Mouse (Mus musculus): Measurements from ENCODE around the gene Tmprss3. TPM values are rescaled to one million over a fixed set of nuclear protein-coding genes. Genes with fewer than 3 reads are reported as not detected.

The Tmprss3 gene
- 0.11 TPM in 1 of 2 replicates, not detected in the other for polyA plus RNA-seq (2014; fragmentation: Nextera tagmentation; extraction: Ambion mirVana)

DNA sequence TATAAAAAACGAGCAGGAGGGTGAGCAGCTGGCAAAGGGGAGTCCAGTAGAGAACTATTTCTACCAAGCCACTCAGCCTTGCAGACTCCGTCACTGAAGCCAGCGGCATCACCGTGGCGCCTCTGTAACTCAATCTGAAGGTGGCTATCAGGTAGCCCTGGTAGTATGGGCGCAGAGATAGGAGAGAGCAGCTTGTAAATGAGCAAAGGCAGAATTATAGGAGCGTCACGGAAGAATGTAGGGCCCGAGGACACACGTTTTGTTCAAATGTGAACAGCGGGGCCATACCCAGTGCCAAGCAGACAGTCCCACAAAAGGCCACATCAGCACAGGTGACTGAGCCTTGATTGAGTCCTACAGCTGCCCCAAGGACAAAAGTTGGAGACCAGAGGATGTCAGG, at the start of gene Tmprss3:
TSS of gene Tmprss3 (minus strand) at position 101 of the 400 bp plus-strand sequence.
- no peak within 1 kb of the TSS for H3K4me3 ChIP-seq (replicated peaks; ENCODE audit: low read length)
- no peak within 1 kb of the TSS for H3K4me2 ChIP-seq (replicated peaks)
- ATAC-seq (ENCODE audit: low FRiP score), result no peak
- no peaks in the 10 kb centered on the region for H3K36me3 ChIP-seq (replicated peaks; ENCODE audit: control insufficient read depth, insufficient read depth)
- no peaks in the 10 kb centered on the region for H3K9me3 ChIP-seq (ENCODE audit: control insufficient read depth, low read length)
- WGBS, result 83% methylated on average over 11 of the region's 11 CpGs
- H3K9ac ChIP-seq, result no peak within 1 kb of the TSS
- no peak within 1 kb of the TSS for H3K27ac ChIP-seq
- no peaks in the 10 kb centered on the region for H3K27me3 ChIP-seq (ENCODE audit: control insufficient read depth, insufficient read depth, low read length)
- no peak for DNase-seq (ENCODE audit: low spot score)
- no peaks in the 10 kb centered on the region for H3K4me1 ChIP-seq (replicated peaks; ENCODE audit: control insufficient read depth, insufficient read depth, low read length)

DNA sequence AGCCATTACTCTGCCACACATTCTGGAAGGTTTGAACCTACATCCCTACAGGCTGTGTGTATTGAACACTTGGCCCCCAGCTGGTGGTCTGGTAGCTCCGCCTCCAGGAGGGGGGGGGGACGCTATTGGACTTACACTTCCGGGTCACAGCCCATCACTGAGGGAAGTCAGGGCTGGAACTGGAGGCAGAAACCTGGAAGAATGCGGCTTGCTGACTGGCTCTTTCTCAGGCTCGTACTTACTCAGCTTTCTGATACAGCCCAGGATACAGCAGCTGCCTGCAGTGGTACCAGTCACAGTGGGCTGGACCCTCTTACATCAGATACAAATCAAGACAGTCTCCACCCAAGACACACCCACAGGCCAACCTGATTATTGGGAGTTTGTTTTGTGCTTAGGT, 48.4 kb upstream of the Tmprss3 start:
- Histone ChIP-seq H3K4me2 (replicated peaks) (no peak overlapping the region), H3K9me3 (ENCODE audit: control insufficient read depth, low read length) (no peaks in the 10 kb centered on the region), H3K9ac (no peak overlapping the region), H3K4me3 (replicated peaks; ENCODE audit: low read length) (no peak overlapping the region), H3K27ac (no peak overlapping the region), H3K27me3 (ENCODE audit: control insufficient read depth, insufficient read depth, low read length) (no peaks in the 10 kb centered on the region), H3K36me3 (replicated peaks; ENCODE audit: control insufficient read depth, insufficient read depth) (no peaks in the 10 kb centered on the region), H3K4me1 (replicated peaks; ENCODE audit: control insufficient read depth, insufficient read depth, low read length) (no peaks in the 10 kb centered on the region)
- WGBS, result 34% methylated on average over 5 of the region's 5 CpGs
- ATAC-seq (ENCODE audit: low FRiP score) (no peak), DNase-seq (ENCODE audit: low spot score) (no peak)

DNA sequence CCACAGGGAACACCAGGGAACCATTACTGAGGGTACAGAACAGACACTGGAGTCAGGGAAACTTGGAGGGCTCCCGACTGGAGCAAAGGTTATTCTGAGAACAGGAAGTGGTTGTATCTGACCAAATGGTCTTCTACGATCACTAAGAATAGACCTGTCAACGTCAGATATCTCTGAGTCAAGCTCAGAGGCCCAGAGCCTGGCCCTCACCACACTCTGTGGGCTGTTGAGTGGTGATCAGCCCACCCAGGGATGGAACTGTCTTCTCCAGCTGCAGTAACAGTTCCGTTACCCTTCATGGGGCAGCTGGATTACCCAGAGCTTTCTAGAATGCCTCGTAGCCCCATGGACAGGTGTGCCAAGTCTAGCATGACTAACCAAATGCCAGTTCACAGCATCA, 46.5 kb upstream of the Tmprss3 start:
- H3K36me3 ChIP-seq (replicated peaks; ENCODE audit: control insufficient read depth, insufficient read depth), result no peaks in the 10 kb centered on the region
- no peak overlapping the region for H3K4me3 ChIP-seq (replicated peaks; ENCODE audit: low read length)
- no peaks in the 10 kb centered on the region for H3K9me3 ChIP-seq (ENCODE audit: control insufficient read depth, low read length)
- H3K4me2 ChIP-seq (replicated peaks), result no peak overlapping the region
- H3K4me1 ChIP-seq (replicated peaks; ENCODE audit: control insufficient read depth, insufficient read depth, low read length), result no peaks in the 10 kb centered on the region
- no peak overlapping the region for H3K9ac ChIP-seq
- H3K27me3 ChIP-seq (ENCODE audit: control insufficient read depth, insufficient read depth, low read length), result no peaks in the 10 kb centered on the region
- 85% methylated on average over 5 of the region's 5 CpGs for WGBS
- ATAC-seq (ENCODE audit: low FRiP score) (no peak), DNase-seq (ENCODE audit: low spot score) (no peak)
- H3K27ac ChIP-seq, result no peak overlapping the region

DNA sequence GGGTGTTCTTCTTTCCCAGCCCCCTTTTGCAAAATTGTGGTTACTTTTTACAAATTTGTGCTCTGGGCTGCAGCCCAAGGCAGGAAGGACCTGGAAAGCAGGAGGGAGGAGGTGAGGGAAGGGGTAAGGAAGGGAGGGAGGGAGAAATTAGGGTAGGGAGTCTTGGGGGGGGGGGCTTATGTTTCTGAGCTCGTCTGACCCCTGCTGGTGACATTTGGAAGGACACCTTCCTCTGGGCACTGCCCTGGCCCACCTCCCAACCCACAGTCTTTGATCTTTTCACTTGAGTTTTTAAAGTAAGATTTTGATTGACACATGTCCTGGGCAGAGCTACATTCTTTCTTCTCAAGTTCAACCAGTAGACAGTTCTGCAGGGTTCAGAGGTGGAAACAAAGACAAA, 44.0 kb upstream of the Tmprss3 start:
- no peaks in the 10 kb centered on the region for H3K27me3 ChIP-seq (ENCODE audit: control insufficient read depth, insufficient read depth, low read length)
- DNase-seq (ENCODE audit: low spot score) (no peak), ATAC-seq (ENCODE audit: low FRiP score) (no peak)
- no peaks in the 10 kb centered on the region for H3K4me1 ChIP-seq (replicated peaks; ENCODE audit: control insufficient read depth, insufficient read depth, low read length)
- no peaks in the 10 kb centered on the region for H3K9me3 ChIP-seq (ENCODE audit: control insufficient read depth, low read length)
- H3K27ac ChIP-seq, result no peak overlapping the region
- no peaks in the 10 kb centered on the region for H3K36me3 ChIP-seq (replicated peaks; ENCODE audit: control insufficient read depth, insufficient read depth)
- H3K4me3 ChIP-seq (replicated peaks; ENCODE audit: low read length), result no peak overlapping the region
- WGBS, result 0% methylated on average over 1 of the region's 1 CpGs
- H3K4me2 ChIP-seq (replicated peaks), result no peak overlapping the region
- no peak overlapping the region for H3K9ac ChIP-seq

DNA sequence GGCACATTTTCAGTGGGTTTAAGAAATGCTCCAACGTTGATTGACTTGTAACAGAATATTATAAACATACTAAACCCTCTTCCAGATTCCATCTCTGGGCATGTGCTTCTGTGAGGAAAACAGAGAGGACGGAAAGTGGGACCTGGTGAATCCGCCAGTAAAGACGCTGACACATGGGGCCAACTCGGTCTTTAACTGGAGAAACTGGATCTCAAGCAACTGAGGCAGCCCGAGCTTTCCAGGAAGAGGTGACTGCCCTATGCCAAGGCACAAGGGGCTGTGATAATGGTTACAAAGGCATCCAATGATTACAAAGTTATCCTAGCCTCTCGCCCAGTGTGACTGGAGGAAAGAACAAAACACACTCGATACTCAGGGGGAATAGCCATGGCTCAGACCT, 42.4 kb upstream of the Tmprss3 start:
- no peak for ATAC-seq (ENCODE audit: low FRiP score)
- H3K4me1 ChIP-seq (replicated peaks; ENCODE audit: control insufficient read depth, insufficient read depth, low read length), result no peaks in the 10 kb centered on the region
- DNase-seq (ENCODE audit: low spot score), result no peak

DNA sequence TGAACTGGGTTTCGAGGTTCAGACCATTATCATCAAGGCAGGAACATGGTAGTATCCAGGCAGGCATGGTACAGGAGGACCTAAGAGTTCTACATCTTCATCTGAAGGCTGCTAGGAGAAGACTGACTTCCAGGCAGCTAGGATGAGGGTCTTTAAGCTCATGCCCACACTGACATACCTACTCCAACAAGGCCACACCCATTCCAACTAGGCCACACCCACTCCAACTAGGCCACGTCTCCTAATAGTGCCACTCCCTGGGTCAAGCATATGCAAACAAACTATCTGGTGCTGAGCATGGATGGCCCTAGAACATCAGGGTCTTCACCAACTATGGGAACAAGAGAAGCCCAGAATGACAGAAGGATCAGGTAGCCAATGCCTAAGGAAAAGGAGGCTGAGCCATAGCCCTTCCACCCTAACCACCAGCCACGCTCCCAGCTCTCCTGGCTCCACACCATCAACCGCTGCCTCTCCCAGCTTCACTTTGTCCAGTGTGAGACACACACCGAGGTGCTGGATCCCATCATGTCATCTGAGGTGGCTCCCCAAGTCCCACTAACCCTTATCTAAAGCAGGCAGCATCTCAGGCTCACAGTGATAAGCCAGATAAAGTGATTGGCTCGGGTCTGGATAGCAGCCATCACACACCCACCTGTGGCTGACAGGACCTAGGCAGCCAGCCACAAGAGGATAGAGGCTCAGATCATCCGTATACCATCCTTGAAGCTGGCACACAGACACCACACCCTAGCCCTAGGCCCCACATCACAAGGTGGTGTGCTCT, 39.6 kb upstream of the Tmprss3 start:
- Histone ChIP-seq H3K4me1 (replicated peaks; ENCODE audit: control insufficient read depth, insufficient read depth, low read length) (no peaks in the 10 kb centered on the region), H3K4me2 (replicated peaks) (no peak overlapping the region), H3K4me3 (replicated peaks; ENCODE audit: low read length) (no peak overlapping the region), H3K27me3 (ENCODE audit: control insufficient read depth, insufficient read depth, low read length) (no peaks in the 10 kb centered on the region), H3K36me3 (replicated peaks; ENCODE audit: control insufficient read depth, insufficient read depth) (no peaks in the 10 kb centered on the region), H3K9me3 (ENCODE audit: control insufficient read depth, low read length) (no peaks in the 10 kb centered on the region), H3K9ac (no peak overlapping the region), H3K27ac (no peak overlapping the region)
- ATAC-seq (ENCODE audit: low FRiP score) (no peak), DNase-seq (ENCODE audit: low spot score) (no peak)
- 83% methylated on average over 7 of the region's 7 CpGs for whole genome bisulfite sequencing

More for the DNA sequence above, 42.4 kb upstream of the Tmprss3 start:
- Histone ChIP-seq H3K27me3 (ENCODE audit: control insufficient read depth, insufficient read depth, low read length) (no peaks in the 10 kb centered on the region), H3K4me3 (replicated peaks; ENCODE audit: low read length) (no peak overlapping the region), H3K27ac (no peak overlapping the region), H3K36me3 (replicated peaks; ENCODE audit: control insufficient read depth, insufficient read depth) (no peaks in the 10 kb centered on the region), H3K4me2 (replicated peaks) (no peak overlapping the region), H3K9ac (no peak overlapping the region), H3K9me3 (ENCODE audit: control insufficient read depth, low read length) (no peaks in the 10 kb centered on the region)
- WGBS, result 89% methylated on average over 8 of the region's 8 CpGs

DNA sequence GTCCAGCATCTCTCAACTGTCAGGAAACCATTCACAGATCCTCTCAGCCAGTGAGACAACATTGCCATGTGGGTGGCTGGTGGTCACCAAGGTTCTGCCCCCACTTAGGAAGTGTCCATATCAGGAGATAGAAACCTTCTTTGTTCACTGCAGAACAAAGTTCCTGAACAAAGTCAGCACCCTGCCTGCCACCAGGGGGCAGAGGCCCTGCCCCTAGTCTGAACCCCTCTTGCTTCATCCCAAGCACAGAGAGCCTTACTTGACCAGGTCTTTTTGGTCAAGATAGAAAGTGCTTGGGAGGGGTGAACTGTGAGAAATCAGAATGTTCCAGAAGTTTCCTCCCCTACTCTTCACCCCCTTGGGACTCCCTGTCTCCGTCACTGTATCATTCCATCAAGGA, 37.1 kb upstream of the Tmprss3 start:
- Histone ChIP-seq H3K9me3 (ENCODE audit: control insufficient read depth, low read length) (no peaks in the 10 kb centered on the region), H3K27ac (no peak overlapping the region), H3K27me3 (ENCODE audit: control insufficient read depth, insufficient read depth, low read length) (no peaks in the 10 kb centered on the region), H3K4me2 (replicated peaks) (no peak overlapping the region), H3K4me1 (replicated peaks; ENCODE audit: control insufficient read depth, insufficient read depth, low read length) (no peaks in the 10 kb centered on the region), H3K9ac (no peak overlapping the region), H3K4me3 (replicated peaks; ENCODE audit: low read length) (no peak overlapping the region), H3K36me3 (replicated peaks; ENCODE audit: control insufficient read depth, insufficient read depth) (no peaks in the 10 kb centered on the region)
- ATAC-seq (ENCODE audit: low FRiP score) (no peak), DNase-seq (ENCODE audit: low spot score) (no peak)
- 97% methylated on average over 1 of the region's 1 CpGs for WGBS

DNA sequence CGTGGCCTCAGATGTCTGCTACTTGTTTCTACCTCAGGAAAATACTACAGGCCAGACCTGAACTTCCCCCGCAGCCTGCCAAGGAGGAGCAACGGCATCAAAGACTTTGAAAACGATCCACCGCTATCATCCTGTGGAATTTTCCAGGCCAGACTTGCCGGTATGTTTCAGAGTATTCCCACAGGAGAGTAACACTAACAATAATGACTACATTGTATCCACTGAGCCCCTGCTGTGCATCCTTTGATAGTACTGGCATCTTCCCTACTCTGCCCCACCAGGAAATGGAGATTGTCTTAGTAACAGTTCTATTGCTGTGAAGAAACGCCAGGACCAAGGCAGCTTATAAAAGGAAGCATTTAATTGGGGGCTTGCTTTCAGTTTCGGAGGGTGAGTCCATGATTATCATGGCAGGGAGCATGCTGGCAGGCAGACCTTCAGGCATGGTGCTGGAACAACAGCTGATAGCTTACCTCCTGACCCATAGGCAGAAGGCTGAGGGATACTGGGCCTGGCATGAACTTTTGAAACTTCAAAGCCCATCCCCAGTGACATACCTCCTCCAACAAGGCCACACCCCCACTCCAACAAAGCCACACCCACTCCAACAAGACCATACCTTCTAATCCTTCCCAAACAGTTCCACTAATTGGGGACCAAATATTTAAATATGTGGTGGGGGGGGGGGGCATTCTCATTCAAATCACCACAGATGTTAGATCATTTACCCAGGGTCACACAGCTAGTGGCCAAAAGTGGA, 33.7 kb upstream of the Tmprss3 start:
- ATAC-seq (ENCODE audit: low FRiP score) (no peak), DNase-seq (ENCODE audit: low spot score) (no peak)
- Histone ChIP-seq H3K9ac (no peak overlapping the region), H3K4me1 (replicated peaks; ENCODE audit: control insufficient read depth, insufficient read depth, low read length) (no peaks in the 10 kb centered on the region), H3K36me3 (replicated peaks; ENCODE audit: control insufficient read depth, insufficient read depth) (no peaks in the 10 kb centered on the region), H3K4me2 (replicated peaks) (no peak overlapping the region), H3K27ac (no peak overlapping the region), H3K27me3 (ENCODE audit: control insufficient read depth, insufficient read depth, low read length) (no peaks in the 10 kb centered on the region), H3K9me3 (ENCODE audit: control insufficient read depth, low read length) (no peaks in the 10 kb centered on the region), H3K4me3 (replicated peaks; ENCODE audit: low read length) (no peak overlapping the region)
- 37% methylated on average over 8 of the region's 8 CpGs for WGBS

DNA sequence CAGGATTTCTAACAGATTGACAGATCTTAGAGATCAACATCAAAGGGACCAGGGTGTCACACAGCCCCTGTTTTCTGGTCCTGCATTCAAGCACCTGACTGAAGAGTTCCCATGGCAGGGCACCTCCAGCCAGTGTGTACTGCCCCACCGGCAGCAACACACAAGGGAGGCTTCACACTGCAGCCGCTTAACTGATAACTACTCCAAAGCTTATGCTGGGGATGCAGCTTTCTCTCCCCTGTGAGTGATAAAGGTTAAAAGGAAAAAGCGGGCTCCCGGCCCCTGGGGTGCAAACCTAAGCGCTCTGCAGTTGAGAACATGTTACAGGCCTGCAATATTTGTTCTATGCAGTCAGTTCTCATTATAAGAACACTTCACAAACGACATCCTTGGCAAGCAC, 33.0 kb upstream of the Tmprss3 start:
- no peak overlapping the region for H3K9ac ChIP-seq
- no peaks in the 10 kb centered on the region for H3K4me1 ChIP-seq (replicated peaks; ENCODE audit: control insufficient read depth, insufficient read depth, low read length)
- no peak for ATAC-seq (ENCODE audit: low FRiP score)
- no peak for DNase-seq (ENCODE audit: low spot score)
- no peaks in the 10 kb centered on the region for H3K9me3 ChIP-seq (ENCODE audit: control insufficient read depth, low read length)
- no peaks in the 10 kb centered on the region for H3K36me3 ChIP-seq (replicated peaks; ENCODE audit: control insufficient read depth, insufficient read depth)
- no peak overlapping the region for H3K4me2 ChIP-seq (replicated peaks)
- H3K27me3 ChIP-seq (ENCODE audit: control insufficient read depth, insufficient read depth, low read length), result no peaks in the 10 kb centered on the region
- 53% methylated on average over 6 of the region's 6 CpGs for whole genome bisulfite sequencing
- H3K27ac ChIP-seq, result no peak overlapping the region
- no peak overlapping the region for H3K4me3 ChIP-seq (replicated peaks; ENCODE audit: low read length)
